Mouse (Mus musculus): ENCODE measurements around the gene Babam2.

DNA sequence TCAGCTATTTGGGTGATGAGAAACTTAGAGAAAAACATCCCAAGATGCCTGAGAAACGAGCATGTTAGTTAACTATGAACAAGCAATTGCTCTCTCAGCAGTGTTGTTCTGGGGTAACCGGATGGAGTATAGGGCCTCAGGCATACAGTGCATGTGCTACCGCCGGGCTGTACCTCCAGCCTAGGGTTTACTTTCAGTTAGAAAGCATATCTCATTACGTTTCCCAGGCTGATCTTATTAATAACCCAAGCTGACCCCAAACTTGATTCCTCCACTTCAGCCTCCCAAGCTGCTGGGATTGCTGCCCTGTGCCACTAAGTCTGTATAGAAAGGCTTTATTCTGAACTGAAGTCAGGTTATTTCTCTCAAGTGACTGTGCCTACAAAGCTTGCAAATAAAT lies 205.4 kb downstream of the Babam2 start:
- TF ChIP-seq CTCF (IDR thresholded peaks at IDR 0.05; ENCODE audit: control insufficient read depth, insufficient read depth, low read length): no peak
- TF ChIP-seq POLR2A (IDR thresholded peaks at IDR 0.05; ENCODE audit: borderline replicate concordance, control insufficient read depth, low read depth, low read length): no peak

All from bone marrow, adult 2 months (tissue).